Mouse (Mus musculus) C2C12 (cell line): ENCODE measurements around the gene Fut11.

ENCODE experiments used
- CTCF ChIP-seq: IDR thresholded peaks from one replicate; pipeline ENCODE4 v1.5.1; 2011; ENCODE audit not compliant: control insufficient read depth, insufficient read depth, insufficient read length
- MAX ChIP-seq: IDR thresholded peaks from one replicate; pipeline ENCODE4 v1.6.1; 2011; ENCODE audit warnings: mild to moderate bottlenecking, control low read depth

DNA sequence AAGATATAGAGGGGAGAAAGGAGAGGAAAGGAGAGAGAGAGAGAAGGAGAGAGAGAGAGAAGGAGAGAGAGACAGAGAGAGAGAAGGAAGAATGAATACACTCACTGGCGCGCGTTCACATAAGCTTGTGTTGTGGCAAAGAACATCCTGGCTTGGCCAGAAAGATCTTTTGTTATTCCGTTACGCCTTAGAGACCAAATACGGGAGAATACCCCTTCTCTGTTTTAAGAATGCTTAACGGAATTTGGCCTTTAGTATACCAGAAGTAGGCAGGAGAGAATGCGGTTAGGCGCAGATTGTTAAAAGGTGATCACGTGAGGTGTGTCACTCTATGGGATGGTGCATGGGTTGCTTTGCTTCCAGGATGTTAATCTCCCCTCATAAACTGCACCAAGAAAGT, 13.5 kb downstream of the Fut11 start:
- no peak for TF ChIP-seq CTCF
- no peak for TF ChIP-seq MAX
